Mouse (Mus musculus) embryonic fibroblast, embryonic 13.5 days (primary cell): ENCODE data around the gene Gpr55. TPM values are rescaled to one million over a fixed set of nuclear protein-coding genes. Genes with fewer than 3 reads are reported as not detected.

Experiments
- H3K27ac ChIP-seq: 2 replicates; pipeline ENCODE4 v1.5.1; 2012; ENCODE audit warnings: low read length, control low read depth, inconsistent platforms; ENCODE audit not compliant: insufficient read depth
- H3K4me1 ChIP-seq: 2 replicates; pipeline ENCODE4 v1.6.1; 2011; ENCODE audit warnings: low read length; ENCODE audit not compliant: control insufficient read depth, insufficient read depth
- H3K4me3 ChIP-seq: 2 replicates; pipeline ENCODE4 v1.5.1; 2011; ENCODE audit warnings: mild to moderate bottlenecking, control low read depth, low read length; ENCODE audit not compliant: insufficient read depth
- CTCF ChIP-seq: IDR thresholded peaks from 2 replicates; pipeline ENCODE4 v1.5.1; 2011; ENCODE audit warnings: mild to moderate bottlenecking, control low read depth, low read length, moderate library complexity, borderline replicate concordance; ENCODE audit not compliant: insufficient read depth
- POLR2A ChIP-seq: IDR thresholded peaks from 2 replicates; pipeline ENCODE4 v1.6.1; 2011; ENCODE audit warnings: low read depth, mild to moderate bottlenecking, control low read depth, low read length, moderate library complexity
- polyA plus RNA-seq: library from polyadenylated mRNA; stranded (reverse); fragments of >200 nt; gene quantifications from 2 replicates; pipeline ENCODE4 v1.2.4, GENCODE M21; 2011; ENCODE audit warnings: low read depth; ENCODE audit not compliant: missing spikeins, insufficient read length

The Gpr55 gene
- polyA plus RNA-seq, 1 experiment = not detected

GRCm38 (mm10) chr1:85921725-85922124 is 39.1 kb downstream of the Gpr55 start:
- Histone ChIP-seq H3K4me3 (no peak overlapping the region), H3K4me1 (no peaks in the 10 kb centered on the region), H3K27ac (no peak overlapping the region)
- TF ChIP-seq POLR2A (no peak), CTCF (no peak)

GRCm38 (mm10) chr1:85919621-85920020 is 41.2 kb downstream of the Gpr55 start:
- Histone ChIP-seq H3K4me3 (no peak overlapping the region), H3K4me1 (no peaks in the 10 kb centered on the region), H3K27ac (no peak overlapping the region)
- no peak for TF ChIP-seq CTCF
- TF ChIP-seq POLR2A = no peak

- TF ChIP-seq POLR2A (no peak), CTCF (no peak)
- Histone ChIP-seq H3K4me1 (no peaks in the 10 kb centered on the region), H3K27ac (no peak overlapping the region), H3K4me3 (no peak overlapping the region)
Measured at GRCm38 (mm10) chr1:85916830-85917450, 43.9 kb downstream of the Gpr55 start.

- TF ChIP-seq POLR2A (no peak), CTCF (no peak)
- Histone ChIP-seq H3K4me1 (no peaks in the 10 kb centered on the region), H3K27ac (no peak overlapping the region), H3K4me3 (no peak overlapping the region)
Measured at GRCm38 (mm10) chr1:85915890-85916289, 44.9 kb downstream of the Gpr55 start.

- Histone ChIP-seq H3K4me3 (no peak overlapping the region), H3K27ac (no peak overlapping the region), H3K4me1 (no peaks in the 10 kb centered on the region)
- TF ChIP-seq CTCF = no peak
- TF ChIP-seq POLR2A = no peak
Measured at GRCm38 (mm10) chr1:85913078-85913755, 47.6 kb downstream of the Gpr55 start.

- H3K4me1 ChIP-seq = no peaks in the 10 kb centered on the region
- no peak overlapping the region for H3K4me3 ChIP-seq
- TF ChIP-seq POLR2A (no peak), CTCF (no peak)
- H3K27ac ChIP-seq = no peak overlapping the region
Measured at GRCm38 (mm10) chr1:85908754-85909590, 51.8 kb downstream of the Gpr55 start.

GRCm38 (mm10) chr1:85906892-85907291 is 53.9 kb downstream of the Gpr55 start:
- H3K4me3 ChIP-seq = no peak overlapping the region
- no peaks in the 10 kb centered on the region for H3K4me1 ChIP-seq
- TF ChIP-seq POLR2A = no peak
- TF ChIP-seq CTCF = no peak
- no peak overlapping the region for H3K27ac ChIP-seq

- Histone ChIP-seq H3K27ac (no peak overlapping the region), H3K4me1 (peaks cover 8% of the 10 kb centered on the region), H3K4me3 (no peak overlapping the region)
- TF ChIP-seq POLR2A = no peak
- TF ChIP-seq CTCF = no peak
Measured at GRCm38 (mm10) chr1:85902108-85902561, 58.7 kb downstream of the Gpr55 start.

GRCm38 (mm10) chr1:85901516-85902107 is 59.2 kb downstream of the Gpr55 start:
- Histone ChIP-seq H3K27ac (no peak overlapping the region), H3K4me3 (no peak overlapping the region), H3K4me1 (peaks cover 8% of the 10 kb centered on the region)
- TF ChIP-seq POLR2A = no peak
- TF ChIP-seq CTCF = no peak
